Mouse (Mus musculus) limb, embryonic 14.5 days (tissue): Measurements from ENCODE around the gene Gm7030. TPM values are rescaled to one million over a fixed set of nuclear protein-coding genes. Genes with fewer than 3 reads are reported as not detected.
"Not testable (repeated sequence)": the region's sequence is repeated elsewhere in the genome, so short reads cannot be mapped to it uniquely, and the experiment has no call there.

Experiments used
- ATAC-seq: fragments of 200-750 bp; cut with Nextera tagmentation; 2 replicates; pipeline ENCODE4 v1.8.0; 2017; ENCODE audit warnings: low read depth, moderate number of reproducible peaks, moderate TSS enrichment; ENCODE audit not compliant: low FRiP score
- DNase-seq: peaks from one replicate; pipeline ENCODE4 v3.0.0-alpha.2; 2015; ENCODE audit warnings: low spot score
- H3K27ac ChIP-seq: fragments of 300-500 bp; sonication (generic); replicated peaks from 2 replicates; pipeline ENCODE4 v1.5.1; 2014; ENCODE audit warnings: low read depth, mild to moderate bottlenecking, low read length, moderate library complexity, mixed read lengths
- H3K27me3 ChIP-seq: fragments of 300-500 bp; sonication (generic); 2 replicates; pipeline ENCODE4 v1.6.1; 2014; ENCODE audit warnings: low read length, mixed read lengths; ENCODE audit not compliant: control insufficient read depth, insufficient read depth
- H3K36me3 ChIP-seq: fragments of 300-500 bp; sonication (generic); 2 replicates; pipeline ENCODE4 v1.6.1; 2014; ENCODE audit warnings: mild to moderate bottlenecking, low read length, moderate library complexity, mixed read lengths; ENCODE audit not compliant: control insufficient read depth, insufficient read depth
- H3K4me1 ChIP-seq: fragments of 300-500 bp; sonication (generic); 2 replicates; pipeline ENCODE4 v1.6.1; 2014; ENCODE audit warnings: antibody characterized with exemption, low read length, mixed read lengths; ENCODE audit not compliant: control insufficient read depth, insufficient read depth
- H3K4me2 ChIP-seq: fragments of 300-500 bp; sonication (generic); replicated peaks from 2 replicates; pipeline ENCODE4 v1.6.1; 2014; ENCODE audit warnings: low read depth, mild to moderate bottlenecking, low read length, moderate library complexity; ENCODE audit not compliant: severe bottlenecking
- H3K4me3 ChIP-seq: fragments of 300-500 bp; sonication (generic); replicated peaks from 2 replicates; pipeline ENCODE4 v1.5.1; 2014; ENCODE audit warnings: low read length
- H3K9ac ChIP-seq: fragments of 300-500 bp; sonication (generic); 2 replicates; pipeline ENCODE4 v1.6.1; 2014; ENCODE audit warnings: mild to moderate bottlenecking, low read depth, low read length, moderate library complexity; ENCODE audit not compliant: severe bottlenecking
- H3K9me3 ChIP-seq: fragments of 300-500 bp; sonication (generic); 2 replicates; pipeline ENCODE4 v1.6.1; 2016; ENCODE audit warnings: low read length; ENCODE audit not compliant: control insufficient read depth
- POLR2A ChIP-seq: fragments of 200-500 bp; IDR thresholded peaks from 2 replicates; pipeline ENCODE4 v1.8.0; 2012; ENCODE audit warnings: inconsistent platforms, mild to moderate bottlenecking, moderate library complexity, borderline replicate concordance; ENCODE audit not compliant: insufficient read depth, insufficient read length; ENCODE audit errors: extremely low read depth
- WGBS: fragments of 180-500 bp; shearing (Covaris S2); extraction: QIAGEN DNeasy Blood & Tissue Kit; methylation state at CpG from one replicate; pipeline ENCODE4 v1.1.7; 2014; 5-methylcytosine and 5-hydroxymethylcytosine counted together
- polyA plus RNA-seq, 2 experiments: library from polyadenylated mRNA; depleted of rRNA in 1 of 2; stranded (reverse) in 1 of 2; unstranded in 1 of 2; fragments of >200 nt; fragmentation: Nextera tagmentation in 1 of 2; extraction: Ambion mirVana in 1 of 2; gene quantifications; 2 replicates each; pipeline versions ENCODE4 v1.2.1 to v1.2.3; 2012 to 2014

The Gm7030 gene
- polyA plus RNA-seq, 2 experiments = not detected

GRCm38 (mm10) chr17:36083266-36083869, 45.9 kb downstream of the Gm7030 start:
- no peaks in the 10 kb centered on the region for H3K36me3 ChIP-seq
- no peak for TF ChIP-seq POLR2A
- DNase-seq (peak; percentile 8), ATAC-seq (peak; percentile 47; the same call in 1 of the 2 replicates)
- H3K27me3 ChIP-seq = peaks cover 18% of the 10 kb centered on the region
- H3K4me1 ChIP-seq = no peaks in the 10 kb centered on the region; the same call in 1 of the 2 replicates
- no peaks in the 10 kb centered on the region for H3K9me3 ChIP-seq
- H3K4me3 ChIP-seq = peak overlapping the region; percentile 45
- H3K4me2 ChIP-seq = peak overlapping the region; percentile 90
- H3K9ac ChIP-seq = peak overlapping the region; percentile 46; the same call in 1 of the 2 replicates
- H3K27ac ChIP-seq = no peak overlapping the region
- WGBS = under 1% methylated on average over 41 of the region's 46 CpGs

DNA sequence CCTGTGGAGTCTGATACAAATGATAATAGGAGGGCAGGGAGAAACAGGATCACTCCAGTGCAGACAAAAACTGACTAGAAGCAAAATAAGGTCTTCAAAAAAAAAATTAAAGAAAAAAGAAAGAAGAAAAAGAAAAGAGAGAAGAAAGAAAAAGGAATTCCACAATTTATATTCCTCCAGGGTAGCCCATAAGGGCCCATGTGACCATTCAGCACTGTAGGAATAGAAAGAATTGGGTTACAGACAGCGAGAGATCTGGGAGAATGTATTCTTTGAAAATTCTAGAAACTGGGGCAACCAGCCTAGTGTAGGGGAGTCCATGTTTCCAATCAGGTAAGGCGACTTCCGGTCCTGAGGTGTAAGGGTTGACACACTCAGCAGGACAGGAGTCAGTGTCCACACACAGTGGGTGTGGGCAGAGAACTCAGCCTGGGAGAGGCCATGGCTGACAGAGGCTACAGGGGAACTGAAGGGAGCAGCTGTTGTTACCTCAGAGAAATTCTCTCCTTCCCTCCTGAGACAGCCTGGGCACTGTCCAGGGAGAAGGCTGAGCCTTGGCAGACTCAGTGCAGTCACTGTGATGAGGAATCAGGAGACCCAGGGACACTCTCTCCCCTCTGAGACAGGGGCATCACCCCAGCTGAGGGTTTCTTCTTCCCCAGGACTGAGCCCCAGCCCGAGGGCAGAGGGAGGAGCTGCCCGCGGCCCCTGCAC, 46.5 kb downstream of the Gm7030 start:
- not testable (repeated sequence) for H3K27ac ChIP-seq, H3K9me3 ChIP-seq, H3K9ac ChIP-seq, H3K4me1 ChIP-seq, DNase-seq, H3K36me3 ChIP-seq, ATAC-seq
- peaks cover 18% of the 10 kb centered on the region for H3K27me3 ChIP-seq
- peak overlapping the region; percentile 45 for H3K4me3 ChIP-seq
- peak overlapping the region; percentile 90 for H3K4me2 ChIP-seq
- WGBS = 40% methylated on average over 4 of the region's 6 CpGs

DNA sequence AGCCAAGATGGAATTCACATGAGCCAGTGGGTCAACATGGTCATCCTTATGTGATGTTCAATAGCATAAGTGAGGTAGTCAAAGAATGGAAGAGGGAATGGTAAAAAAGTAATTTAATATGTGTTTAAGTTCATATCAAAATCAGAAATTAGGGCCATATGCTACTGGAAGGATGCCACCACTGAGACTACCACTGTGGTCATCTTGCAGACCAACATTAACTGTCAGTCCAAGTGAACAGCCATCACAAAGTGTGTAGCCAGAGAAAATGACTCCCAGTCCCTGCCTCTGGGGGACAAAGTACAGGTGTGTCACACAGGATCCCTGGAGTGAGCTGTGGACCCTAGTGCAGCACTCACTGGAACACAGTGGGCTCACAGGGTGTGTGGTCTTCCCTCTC, 47.3 kb downstream of the Gm7030 start:
- not testable (repeated sequence) for H3K4me2 ChIP-seq, ATAC-seq, H3K9ac ChIP-seq, H3K4me1 ChIP-seq, H3K4me3 ChIP-seq, DNase-seq, H3K9me3 ChIP-seq, H3K36me3 ChIP-seq, H3K27ac ChIP-seq
- H3K27me3 ChIP-seq = peaks cover 18% of the 10 kb centered on the region

- Histone ChIP-seq H3K4me3 (no peak overlapping the region), H3K4me2 (no peak overlapping the region), H3K27ac (no peak overlapping the region), H3K4me1 (no peaks in the 10 kb centered on the region), H3K27me3 (no peaks in the 10 kb centered on the region), H3K36me3 (no peaks in the 10 kb centered on the region), H3K9me3 (no peaks in the 10 kb centered on the region), H3K9ac (no peak overlapping the region)
- no peak for TF ChIP-seq POLR2A
- DNase-seq (peak; percentile 90), ATAC-seq (no peak)
- WGBS = 27% methylated on average over 2 of the region's 2 CpGs
These were observed 68.4 kb downstream of the Gm7030 start for GRCm38 (mm10) chr17:36060829-36061228.

Other genes starting within 250 kb of the Gm7030 start
- gene Dhx16, start 249.6 kb downstream of the Gm7030 start, polyA plus RNA-seq (2012; rRNA removed) = 78.6 and 90.5 TPM in 2 replicates
- gene Dhx16, start 249.6 kb downstream of the Gm7030 start, polyA plus RNA-seq (2014; fragmentation: Nextera tagmentation; extraction: Ambion mirVana) = 40.0 and 43.4 TPM in 2 replicates
- gene 2310061I04Rik, start 232.0 kb downstream of the Gm7030 start, polyA plus RNA-seq (2012; rRNA removed) = 53.9 and 68.4 TPM in 2 replicates
- gene 2310061I04Rik, start 232.0 kb downstream of the Gm7030 start, polyA plus RNA-seq (2014; fragmentation: Nextera tagmentation; extraction: Ambion mirVana) = 20.6 and 20.7 TPM in 2 replicates
- gene Atat1, start 219.3 kb downstream of the Gm7030 start, polyA plus RNA-seq (2012; rRNA removed) = 157 and 189 TPM in 2 replicates
- gene Atat1, start 219.3 kb downstream of the Gm7030 start, polyA plus RNA-seq (2014; fragmentation: Nextera tagmentation; extraction: Ambion mirVana) = 68.7 and 88.1 TPM in 2 replicates
- 62.7 and 62.9 TPM in 2 replicates for gene Mrps18b, start 213.0 kb downstream of the Gm7030 start, polyA plus RNA-seq (2012; rRNA removed)
- gene Mrps18b, start 213.0 kb downstream of the Gm7030 start, polyA plus RNA-seq (2014; fragmentation: Nextera tagmentation; extraction: Ambion mirVana) = 68.0 and 70.3 TPM in 2 replicates
- 39.9 and 41.6 TPM in 2 replicates for gene Ppp1r10, start 213.0 kb downstream of the Gm7030 start, polyA plus RNA-seq (2012; rRNA removed)
- 30.8 and 34.2 TPM in 2 replicates for gene Ppp1r10, start 213.0 kb downstream of the Gm7030 start, polyA plus RNA-seq (2014; fragmentation: Nextera tagmentation; extraction: Ambion mirVana)
- gene Abcf1, start 159.7 kb downstream of the Gm7030 start, polyA plus RNA-seq (2012; rRNA removed) = 73.4 and 83.1 TPM in 2 replicates
- 77.2 and 84.6 TPM in 2 replicates for gene Abcf1, start 159.7 kb downstream of the Gm7030 start, polyA plus RNA-seq (2014; fragmentation: Nextera tagmentation; extraction: Ambion mirVana)
- gene Gnl1, start 149.6 kb downstream of the Gm7030 start, polyA plus RNA-seq (2012; rRNA removed) = 37.7 and 41.8 TPM in 2 replicates
- 43.4 and 49.5 TPM in 2 replicates for gene Gnl1, start 149.6 kb downstream of the Gm7030 start, polyA plus RNA-seq (2014; fragmentation: Nextera tagmentation; extraction: Ambion mirVana)
- 57.8 and 62.8 TPM in 2 replicates for gene Prr3, start 149.2 kb downstream of the Gm7030 start, polyA plus RNA-seq (2012; rRNA removed)
- 33.3 and 34.7 TPM in 2 replicates for gene Prr3, start 149.2 kb downstream of the Gm7030 start, polyA plus RNA-seq (2014; fragmentation: Nextera tagmentation; extraction: Ambion mirVana)
- 0.14 and 0.42 TPM in 2 replicates for gene H2-T24, start 108.9 kb downstream of the Gm7030 start, polyA plus RNA-seq (2012; rRNA removed)
- 1.5 and 3.3 TPM in 2 replicates for gene H2-T24, start 108.9 kb downstream of the Gm7030 start, polyA plus RNA-seq (2014; fragmentation: Nextera tagmentation; extraction: Ambion mirVana)
- 13.5 and 15.0 TPM in 2 replicates for gene H2-T23, start 96.6 kb downstream of the Gm7030 start, polyA plus RNA-seq (2012; rRNA removed)
- gene H2-T23, start 96.6 kb downstream of the Gm7030 start, polyA plus RNA-seq (2014; fragmentation: Nextera tagmentation; extraction: Ambion mirVana) = 10.0 and 10.8 TPM in 2 replicates
- 27.4 and 29.0 TPM in 2 replicates for gene H2-T22, start 86.7 kb downstream of the Gm7030 start, polyA plus RNA-seq (2012; rRNA removed)
- 23.4 and 26.6 TPM in 2 replicates for gene H2-T22, start 86.7 kb downstream of the Gm7030 start, polyA plus RNA-seq (2014; fragmentation: Nextera tagmentation; extraction: Ambion mirVana)
- not detected in 2 replicates for gene Gm6034, start 86.5 kb downstream of the Gm7030 start, polyA plus RNA-seq (2012; rRNA removed)
- gene Gm6034, start 86.5 kb downstream of the Gm7030 start, polyA plus RNA-seq (2014; fragmentation: Nextera tagmentation; extraction: Ambion mirVana) = not detected in 2 replicates
- 0.12 and 0.21 TPM in 2 replicates for gene Gm11127, start 71.1 kb downstream of the Gm7030 start, polyA plus RNA-seq (2012; rRNA removed)
- not detected in 2 replicates for gene Gm11127, start 71.1 kb downstream of the Gm7030 start, polyA plus RNA-seq (2014; fragmentation: Nextera tagmentation; extraction: Ambion mirVana)
- not detected in 2 replicates for gene Gm19684, start 7.7 kb downstream of the Gm7030 start, polyA plus RNA-seq (2012; rRNA removed)
- not detected in 2 replicates for gene Gm19684, start 7.7 kb downstream of the Gm7030 start, polyA plus RNA-seq (2014; fragmentation: Nextera tagmentation; extraction: Ambion mirVana)
- gene Gm8909, start 39.1 kb upstream of the Gm7030 start, polyA plus RNA-seq (2012; rRNA removed) = 0.05 TPM in 1 of 2 replicates, not detected in the other
- gene Gm8909, start 39.1 kb upstream of the Gm7030 start, polyA plus RNA-seq (2014; fragmentation: Nextera tagmentation; extraction: Ambion mirVana) = not detected in 2 replicates
- 0.09 TPM in 1 of 2 replicates, not detected in the other for gene H2-T3, start 60.9 kb upstream of the Gm7030 start, polyA plus RNA-seq (2012; rRNA removed)
- gene H2-T3, start 60.9 kb upstream of the Gm7030 start, polyA plus RNA-seq (2014; fragmentation: Nextera tagmentation; extraction: Ambion mirVana) = not detected in 2 replicates
- gene Rpp21, start 128.6 kb upstream of the Gm7030 start, polyA plus RNA-seq (2012; rRNA removed) = 73.2 and 87.5 TPM in 2 replicates
- gene Rpp21, start 128.6 kb upstream of the Gm7030 start, polyA plus RNA-seq (2014; fragmentation: Nextera tagmentation; extraction: Ambion mirVana) = 113 and 123 TPM in 2 replicates
- gene Trim39, start 142.8 kb upstream of the Gm7030 start, polyA plus RNA-seq (2012; rRNA removed) = 42.6 and 44.6 TPM in 2 replicates
- gene Trim39, start 142.8 kb upstream of the Gm7030 start, polyA plus RNA-seq (2014; fragmentation: Nextera tagmentation; extraction: Ambion mirVana) = 14.5 and 16.9 TPM in 2 replicates
- not detected in 2 replicates for gene H2-M10.2, start 157.1 kb upstream of the Gm7030 start, polyA plus RNA-seq (2012; rRNA removed)
- gene H2-M10.2, start 157.1 kb upstream of the Gm7030 start, polyA plus RNA-seq (2014; fragmentation: Nextera tagmentation; extraction: Ambion mirVana) = not detected in 2 replicates
- gene H2-M10.1, start 196.7 kb upstream of the Gm7030 start, polyA plus RNA-seq (2012; rRNA removed) = not detected in 2 replicates
- not detected in 2 replicates for gene H2-M10.1, start 196.7 kb upstream of the Gm7030 start, polyA plus RNA-seq (2014; fragmentation: Nextera tagmentation; extraction: Ambion mirVana)
- gene H2-M10.3, start 239.0 kb upstream of the Gm7030 start, polyA plus RNA-seq (2012; rRNA removed) = not detected in 2 replicates
- not detected in 2 replicates for gene H2-M10.3, start 239.0 kb upstream of the Gm7030 start, polyA plus RNA-seq (2014; fragmentation: Nextera tagmentation; extraction: Ambion mirVana)